Mouse (Mus musculus): ENCODE results near the gene Vwa7. TPM values are rescaled to one million over a fixed set of nuclear protein-coding genes. Genes with fewer than 3 reads are reported as not detected.

The Vwa7 gene
- polyA plus RNA-seq, 1 experiment from 2014 or later, result 0.11 TPM

- no peak overlapping the region for H3K9ac ChIP-seq (ENCODE audit: low read length)
- no peaks in the 10 kb centered on the region for H3K36me3 ChIP-seq (ENCODE audit: control insufficient read depth, insufficient read depth, low read length)
- no peak overlapping the region for H3K27ac ChIP-seq (ENCODE audit: low read depth, low read length)
- 0 out of 2 replicates have a peak, but pooled peaks cover 7% of the 10 kb centered on the region for H3K27me3 ChIP-seq (replicated peaks; ENCODE audit: control insufficient read depth, insufficient read depth, low read length)
- no peak overlapping the region for H3K4me2 ChIP-seq (ENCODE audit: low read length)
- H3K9me3 ChIP-seq (replicated peaks; ENCODE audit: control insufficient read depth, low read length), result no peaks in the 10 kb centered on the region
- H3K4me3 ChIP-seq (ENCODE audit: low read depth, low read length), result no peak overlapping the region
- H3K4me1 ChIP-seq (ENCODE audit: control insufficient read depth, insufficient read depth, low read length), result no peaks in the 10 kb centered on the region
- no peak for ATAC-seq
- no peak for DNase-seq (ENCODE audit: low spot score)
- 86% methylated on average over 9 of the region's 9 CpGs for WGBS
Observed at GRCm38 (mm10) chr17:35071454-35071853, 55.1 kb downstream of the Vwa7 start.

GRCm38 (mm10) chr17:35074097-35074496, 57.7 kb downstream of the Vwa7 start:
- H3K4me1 ChIP-seq (ENCODE audit: control insufficient read depth, insufficient read depth, low read length), result peaks cover 11% of the 10 kb centered on the region; the same call in 1 of the 2 replicates
- DNase-seq (ENCODE audit: low spot score) (no peak), ATAC-seq (no peak)
- no peak overlapping the region for H3K4me2 ChIP-seq (ENCODE audit: low read length)
- H3K9me3 ChIP-seq (replicated peaks; ENCODE audit: control insufficient read depth, low read length), result no peaks in the 10 kb centered on the region
- no peak overlapping the region for H3K9ac ChIP-seq (ENCODE audit: low read length)
- no peaks in the 10 kb centered on the region for H3K27me3 ChIP-seq (replicated peaks; ENCODE audit: control insufficient read depth, insufficient read depth, low read length)
- H3K36me3 ChIP-seq (ENCODE audit: control insufficient read depth, insufficient read depth, low read length), result no peaks in the 10 kb centered on the region
- no peak overlapping the region for H3K27ac ChIP-seq (ENCODE audit: low read depth, low read length)
- WGBS, result 60% methylated on average over 17 of the region's 17 CpGs
- no peak overlapping the region for H3K4me3 ChIP-seq (ENCODE audit: low read depth, low read length)

Other genes starting within 250 kb of the Vwa7 start
- gene Cyp21a1, start 212.0 kb upstream of the Vwa7 start, polyA plus RNA-seq (2014; fragmentation: Nextera tagmentation; extraction: Ambion mirVana), result not detected in 2 replicates
- 31.7 and 33.8 TPM in 2 replicates for gene Stk19, start 179.6 kb upstream of the Vwa7 start, polyA plus RNA-seq (2014; fragmentation: Nextera tagmentation; extraction: Ambion mirVana)
- gene Dxo, start 179.6 kb upstream of the Vwa7 start, polyA plus RNA-seq (2014; fragmentation: Nextera tagmentation; extraction: Ambion mirVana), result 54.9 and 66.4 TPM in 2 replicates
- 36.6 and 46.9 TPM in 2 replicates for gene Skiv2l, start 166.4 kb upstream of the Vwa7 start, polyA plus RNA-seq (2014; fragmentation: Nextera tagmentation; extraction: Ambion mirVana)
- gene Nelfe, start 166.2 kb upstream of the Vwa7 start, polyA plus RNA-seq (2014; fragmentation: Nextera tagmentation; extraction: Ambion mirVana), result 82.9 and 92.3 TPM in 2 replicates
- 0.93 and 0.94 TPM in 2 replicates for gene Cfb, start 154.1 kb upstream of the Vwa7 start, polyA plus RNA-seq (2014; fragmentation: Nextera tagmentation; extraction: Ambion mirVana)
- 3.5 and 3.8 TPM in 2 replicates for gene Zbtb12, start 137.1 kb upstream of the Vwa7 start, polyA plus RNA-seq (2014; fragmentation: Nextera tagmentation; extraction: Ambion mirVana)
- gene Gm20547, start 134.5 kb upstream of the Vwa7 start, polyA plus RNA-seq (2014; fragmentation: Nextera tagmentation; extraction: Ambion mirVana), result 0.28 TPM in 1 of 2 replicates, not detected in the other
- 1.3 and 1.4 TPM in 2 replicates for gene C2, start 118.3 kb upstream of the Vwa7 start, polyA plus RNA-seq (2014; fragmentation: Nextera tagmentation; extraction: Ambion mirVana)
- gene Ehmt2, start 118.1 kb upstream of the Vwa7 start, polyA plus RNA-seq (2014; fragmentation: Nextera tagmentation; extraction: Ambion mirVana), result 62.5 and 76.9 TPM in 2 replicates
- not detected in 2 replicates for gene Slc44a4, start 102.1 kb upstream of the Vwa7 start, polyA plus RNA-seq (2014; fragmentation: Nextera tagmentation; extraction: Ambion mirVana)
- 16.2 and 20.0 TPM in 2 replicates for gene Neu1, start 85.3 kb upstream of the Vwa7 start, polyA plus RNA-seq (2014; fragmentation: Nextera tagmentation; extraction: Ambion mirVana)
- 0.15 TPM in 1 of 2 replicates, not detected in the other for gene Hspa1b, start 57.3 kb upstream of the Vwa7 start, polyA plus RNA-seq (2014; fragmentation: Nextera tagmentation; extraction: Ambion mirVana)
- not detected in 2 replicates for gene Gm20481, start 46.7 kb upstream of the Vwa7 start, polyA plus RNA-seq (2014; fragmentation: Nextera tagmentation; extraction: Ambion mirVana)
- 1.4 and 3.7 TPM in 2 replicates for gene Hspa1a, start 44.4 kb upstream of the Vwa7 start, polyA plus RNA-seq (2014; fragmentation: Nextera tagmentation; extraction: Ambion mirVana)
- gene Hspa1l, start 43.9 kb upstream of the Vwa7 start, polyA plus RNA-seq (2014; fragmentation: Nextera tagmentation; extraction: Ambion mirVana), result 1.3 and 1.4 TPM in 2 replicates
- gene Lsm2, start 34.7 kb upstream of the Vwa7 start, polyA plus RNA-seq (2014; fragmentation: Nextera tagmentation; extraction: Ambion mirVana), result 131 and 148 TPM in 2 replicates
- 42.4 and 53.9 TPM in 2 replicates for gene Vars, start 15.6 kb upstream of the Vwa7 start, polyA plus RNA-seq (2014; fragmentation: Nextera tagmentation; extraction: Ambion mirVana)
- 2.9 and 6.2 TPM in 2 replicates for gene Sapcd1, start 11.4 kb downstream of the Vwa7 start, polyA plus RNA-seq (2014; fragmentation: Nextera tagmentation; extraction: Ambion mirVana)
- 2.3 and 2.6 TPM in 2 replicates for gene Msh5, start 30.2 kb downstream of the Vwa7 start, polyA plus RNA-seq (2014; fragmentation: Nextera tagmentation; extraction: Ambion mirVana)
- gene Clic1, start 33.4 kb downstream of the Vwa7 start, polyA plus RNA-seq (2014; fragmentation: Nextera tagmentation; extraction: Ambion mirVana), result 28.3 and 37.3 TPM in 2 replicates
- gene Ddah2, start 42.5 kb downstream of the Vwa7 start, polyA plus RNA-seq (2014; fragmentation: Nextera tagmentation; extraction: Ambion mirVana), result 617 and 661 TPM in 2 replicates
- gene Ly6g6c, start 48.8 kb downstream of the Vwa7 start, polyA plus RNA-seq (2014; fragmentation: Nextera tagmentation; extraction: Ambion mirVana), result not detected in 2 replicates
- gene Mpig6b, start 49.6 kb downstream of the Vwa7 start, polyA plus RNA-seq (2014; fragmentation: Nextera tagmentation; extraction: Ambion mirVana), result 0.28 and 0.42 TPM in 2 replicates
- gene Ly6g6e, start 60.3 kb downstream of the Vwa7 start, polyA plus RNA-seq (2014; fragmentation: Nextera tagmentation; extraction: Ambion mirVana), result 10.1 and 10.7 TPM in 2 replicates
- 0.76 and 1.1 TPM in 2 replicates for gene Ly6g6d, start 61.5 kb downstream of the Vwa7 start, polyA plus RNA-seq (2014; fragmentation: Nextera tagmentation; extraction: Ambion mirVana)
- 0.15 TPM in 1 of 2 replicates, not detected in the other for gene Ly6g6f, start 69.0 kb downstream of the Vwa7 start, polyA plus RNA-seq (2014; fragmentation: Nextera tagmentation; extraction: Ambion mirVana)
- 69.9 and 75.7 TPM in 2 replicates for gene Abhd16a, start 72.7 kb downstream of the Vwa7 start, polyA plus RNA-seq (2014; fragmentation: Nextera tagmentation; extraction: Ambion mirVana)
- gene Ly6g5c, start 91.7 kb downstream of the Vwa7 start, polyA plus RNA-seq (2014; fragmentation: Nextera tagmentation; extraction: Ambion mirVana), result not detected in 2 replicates
- 0.89 and 1.1 TPM in 2 replicates for gene Ly6g5b, start 98.8 kb downstream of the Vwa7 start, polyA plus RNA-seq (2014; fragmentation: Nextera tagmentation; extraction: Ambion mirVana)
- gene Gpank1, start 104.9 kb downstream of the Vwa7 start, polyA plus RNA-seq (2014; fragmentation: Nextera tagmentation; extraction: Ambion mirVana), result 31.3 and 34.2 TPM in 2 replicates
- gene Csnk2b, start 105.5 kb downstream of the Vwa7 start, polyA plus RNA-seq (2014; fragmentation: Nextera tagmentation; extraction: Ambion mirVana), result 313 and 353 TPM in 2 replicates
- gene D17H6S53E, start 109.8 kb downstream of the Vwa7 start, polyA plus RNA-seq (2014; fragmentation: Nextera tagmentation; extraction: Ambion mirVana), result 5.2 and 5.5 TPM in 2 replicates
- gene Apom, start 115.5 kb downstream of the Vwa7 start, polyA plus RNA-seq (2014; fragmentation: Nextera tagmentation; extraction: Ambion mirVana), result 0.22 and 0.29 TPM in 2 replicates
- 128 and 144 TPM in 2 replicates for gene Bag6, start 118.6 kb downstream of the Vwa7 start, polyA plus RNA-seq (2014; fragmentation: Nextera tagmentation; extraction: Ambion mirVana)
- 117 and 141 TPM in 2 replicates for gene Prrc2a, start 148.3 kb downstream of the Vwa7 start, polyA plus RNA-seq (2014; fragmentation: Nextera tagmentation; extraction: Ambion mirVana)
- gene Aif1, start 159.5 kb downstream of the Vwa7 start, polyA plus RNA-seq (2014; fragmentation: Nextera tagmentation; extraction: Ambion mirVana), result 6.9 and 7.3 TPM in 2 replicates
- gene Lst1, start 171.9 kb downstream of the Vwa7 start, polyA plus RNA-seq (2014; fragmentation: Nextera tagmentation; extraction: Ambion mirVana), result 6.1 and 8.0 TPM in 2 replicates
- 0.39 TPM in 1 of 2 replicates, not detected in the other for gene Ltb, start 177.9 kb downstream of the Vwa7 start, polyA plus RNA-seq (2014; fragmentation: Nextera tagmentation; extraction: Ambion mirVana)
- gene Tnf, start 185.4 kb downstream of the Vwa7 start, polyA plus RNA-seq (2014; fragmentation: Nextera tagmentation; extraction: Ambion mirVana), result not detected in 2 replicates
- gene Lta, start 188.8 kb downstream of the Vwa7 start, polyA plus RNA-seq (2014; fragmentation: Nextera tagmentation; extraction: Ambion mirVana), result 0.13 and 0.21 TPM in 2 replicates
- not detected in 2 replicates for gene Gm16181, start 204.3 kb downstream of the Vwa7 start, polyA plus RNA-seq (2014; fragmentation: Nextera tagmentation; extraction: Ambion mirVana)
- gene Atp6v1g2, start 217.1 kb downstream of the Vwa7 start, polyA plus RNA-seq (2014; fragmentation: Nextera tagmentation; extraction: Ambion mirVana), result 44.0 and 61.1 TPM in 2 replicates
- gene Nfkbil1, start 219.2 kb downstream of the Vwa7 start, polyA plus RNA-seq (2014; fragmentation: Nextera tagmentation; extraction: Ambion mirVana), result 5.1 and 5.2 TPM in 2 replicates
- 478 and 489 TPM in 2 replicates for gene Ddx39b, start 225.2 kb downstream of the Vwa7 start, polyA plus RNA-seq (2014; fragmentation: Nextera tagmentation; extraction: Ambion mirVana)
- 37.5 and 44.2 TPM in 2 replicates for gene H2-D1, start 246.2 kb downstream of the Vwa7 start, polyA plus RNA-seq (2014; fragmentation: Nextera tagmentation; extraction: Ambion mirVana)

All from forebrain, embryonic 14.5 days (tissue).